Mouse (Mus musculus) heart, embryonic 14.5 days (tissue): ENCODE results near the gene Ncoa3. TPM values are rescaled to one million over a fixed set of nuclear protein-coding genes. Genes with fewer than 3 reads are reported as not detected.
"Not testable (repeated sequence)": the region's sequence is repeated elsewhere in the genome, so short reads cannot be mapped to it uniquely, and the experiment has no call there.

Experiments
- ATAC-seq: fragments of 200-750 bp; cut with Nextera tagmentation; 2 replicates; pipeline ENCODE4 v1.8.0; 2017; ENCODE audit warnings: low read depth, moderate TSS enrichment; ENCODE audit not compliant: insufficient number of reproducible peaks, insufficient read depth, low FRiP score
- H3K27ac ChIP-seq, 2 experiments: fragments of 200-500 bp in 1 of 2; fragments of 300-500 bp in 1 of 2; sonication (generic) in 1 of 2; replicated peaks in 1 of 2; 2 replicates each; pipeline ENCODE4 v1.5.1; 2012 to 2014; ENCODE audit warnings: low read depth in 2 of 2, low read length in 2 of 2, control low read depth in 1 of 2, mild to moderate bottlenecking in 1 of 2, mixed read lengths in 1 of 2; ENCODE audit not compliant: control insufficient read depth in 1 of 2, insufficient read depth in 1 of 2
- H3K27me3 ChIP-seq: fragments of 300-500 bp; sonication (generic); 2 replicates; pipeline ENCODE4 v1.6.1; 2014; ENCODE audit warnings: mild to moderate bottlenecking, low read length, control low read depth; ENCODE audit not compliant: control insufficient read depth, insufficient read depth
- H3K36me3 ChIP-seq: fragments of 300-500 bp; sonication (generic); 2 replicates; pipeline ENCODE4 v1.6.1; 2014; ENCODE audit warnings: mild to moderate bottlenecking, control low read depth, low read length, mixed read lengths; ENCODE audit not compliant: control insufficient read depth, insufficient read depth
- H3K4me1 ChIP-seq, 2 experiments: fragments of 200-500 bp in 1 of 2; fragments of 300-500 bp in 1 of 2; sonication (generic) in 1 of 2; 2 replicates each; pipeline ENCODE4 v1.6.1; 2012 to 2014; ENCODE audit warnings: low read length in 2 of 2, control low read depth in 1 of 2, mixed read lengths in 1 of 2; ENCODE audit not compliant: control insufficient read depth in 2 of 2, insufficient read depth in 2 of 2
- H3K4me2 ChIP-seq: fragments of 300-500 bp; sonication (generic); 2 replicates; pipeline ENCODE4 v1.6.1; 2014; ENCODE audit warnings: mild to moderate bottlenecking, low read length
- H3K4me3 ChIP-seq, 2 experiments: fragments of 200-500 bp in 1 of 2; fragments of 300-500 bp in 1 of 2; sonication (generic) in 1 of 2; 2 replicates each; pipeline ENCODE4 v1.5.1; 2012 to 2014; ENCODE audit warnings: low read length in 2 of 2, mild to moderate bottlenecking in 2 of 2, control low read depth in 1 of 2, low read depth in 1 of 2, moderate library complexity in 1 of 2; ENCODE audit not compliant: control insufficient read depth in 1 of 2, insufficient read depth in 1 of 2
- H3K9ac ChIP-seq: fragments of 300-500 bp; sonication (generic); 2 replicates; pipeline ENCODE4 v1.6.1; 2014; ENCODE audit warnings: mild to moderate bottlenecking, low read length
- H3K9me3 ChIP-seq: fragments of 300-500 bp; sonication (generic); 2 replicates; pipeline ENCODE4 v1.6.1; 2016; ENCODE audit warnings: low read length, control low read depth; ENCODE audit not compliant: control insufficient read depth
- WGBS: fragments of 180-500 bp; shearing (Covaris S2); extraction: QIAGEN DNeasy Blood & Tissue Kit; methylation state at CpG from one replicate; pipeline ENCODE4 v1.1.7; 2014; 5-methylcytosine and 5-hydroxymethylcytosine counted together
- polyA plus RNA-seq: library from polyadenylated mRNA; unstranded; fragments of >200 nt; fragmentation: Nextera tagmentation; extraction: Ambion mirVana; gene quantifications from 2 replicates; pipeline ENCODE4 v1.2.1, GENCODE M21; 2014

Ncoa3 gene
- polyA plus RNA-seq, 1 experiment from 2014 or later = 12.5 TPM

GRCm38 (mm10) chr2:166084111-166084510, 91.7 kb downstream of the Ncoa3 start:
- Histone ChIP-seq H3K36me3 (peaks cover 65% of the 10 kb centered on the region), H3K4me1 (peaks cover 23 to 42% of the 10 kb centered on the region in 2 experiments), H3K4me3 (no peak overlapping the region), H3K9me3 (no peaks in the 10 kb centered on the region), H3K4me2 (no peak overlapping the region), H3K27me3 (no peaks in the 10 kb centered on the region), H3K9ac (no peak overlapping the region), H3K27ac (no peak overlapping the region)
- 87% methylated on average over 7 of the region's 7 CpGs for WGBS
- no peak for ATAC-seq

GRCm38 (mm10) chr2:166084964-166085363, 92.5 kb downstream of the Ncoa3 start:
- not testable (repeated sequence) for H3K9me3 ChIP-seq, ATAC-seq, H3K9ac ChIP-seq, H3K4me2 ChIP-seq, H3K27ac ChIP-seq, H3K27me3 ChIP-seq, H3K4me3 ChIP-seq
- Histone ChIP-seq H3K36me3 (peaks cover 62% of the 10 kb centered on the region), H3K4me1 (peaks cover 19 to 38% of the 10 kb centered on the region in 2 experiments)
- 38% methylated on average over 6 of the region's 6 CpGs for WGBS

DNA sequence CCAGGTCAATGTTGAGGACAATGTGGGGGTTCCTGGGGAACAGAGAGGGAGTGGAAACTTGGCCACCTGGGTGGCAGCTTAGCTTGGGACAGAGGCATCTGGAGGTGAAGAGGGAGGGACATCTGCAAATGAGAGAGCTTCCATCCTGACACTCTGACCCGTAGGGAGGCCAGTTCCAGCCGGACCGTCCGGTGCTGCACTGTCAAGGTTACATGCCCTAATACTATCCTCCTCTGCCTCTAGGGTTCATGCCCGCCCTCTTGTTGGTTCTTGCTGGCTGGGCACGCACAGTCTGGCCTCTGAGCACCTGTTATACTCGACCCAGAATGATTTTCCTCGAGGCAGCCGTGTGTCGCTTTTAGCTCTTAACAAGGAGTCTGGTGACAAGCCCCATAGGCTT, 93.3 kb downstream of the Ncoa3 start:
- 93% methylated on average over 10 of the region's 10 CpGs for WGBS
- no peak overlapping the region for H3K4me3 ChIP-seq
- ATAC-seq = no peak
- peaks cover 64% of the 10 kb centered on the region for H3K36me3 ChIP-seq
- no peaks in the 10 kb centered on the region for H3K27me3 ChIP-seq
- H3K9me3 ChIP-seq = no peaks in the 10 kb centered on the region
- no peak overlapping the region for H3K27ac ChIP-seq
- peaks cover 21 to 39% of the 10 kb centered on the region in 2 experiments for H3K4me1 ChIP-seq
- no peak overlapping the region for H3K9ac ChIP-seq
- H3K4me2 ChIP-seq = no peak overlapping the region

GRCm38 (mm10) chr2:166086457-166087233, 94.2 kb downstream of the Ncoa3 start:
- ATAC-seq = no peak
- Histone ChIP-seq H3K9me3 (no peaks in the 10 kb centered on the region), H3K9ac (no peak overlapping the region), H3K36me3 (peaks cover 73% of the 10 kb centered on the region), H3K27me3 (no peaks in the 10 kb centered on the region), H3K4me2 (no peak overlapping the region), H3K27ac (no peak overlapping the region), H3K4me1 (peaks cover 15 to 32% of the 10 kb centered on the region in 2 experiments), H3K4me3 (no peak overlapping the region)
- 80% methylated on average over 29 of the region's 29 CpGs for WGBS

GRCm38 (mm10) chr2:166088991-166089390, 96.6 kb downstream of the Ncoa3 start:
- no peak for ATAC-seq
- WGBS = 84% methylated on average over 9 of the region's 9 CpGs
- Histone ChIP-seq H3K4me2 (no peak overlapping the region), H3K27ac (no peak overlapping the region), H3K4me3 (no peak overlapping the region), H3K9me3 (no peaks in the 10 kb centered on the region), H3K27me3 (no peaks in the 10 kb centered on the region), H3K9ac (no peak overlapping the region), H3K4me1 (peaks cover 10 to 12% of the 10 kb centered on the region in 2 experiments), H3K36me3 (peaks cover 79% of the 10 kb centered on the region)

- Histone ChIP-seq H3K36me3 (peaks cover 83% of the 10 kb centered on the region), H3K4me1 (peaks cover 10 to 12% of the 10 kb centered on the region in 2 experiments), H3K9me3 (no peaks in the 10 kb centered on the region), H3K27me3 (no peaks in the 10 kb centered on the region), H3K4me3 (no peak overlapping the region), H3K4me2 (no peak overlapping the region), H3K9ac (peak overlapping the region; percentile 30), H3K27ac (peak overlapping the region; percentile 42 to 70)
- WGBS = 21% methylated on average over 7 of the region's 7 CpGs
- ATAC-seq = 0 out of 2 replicates have a peak, but pooled peaks have one; percentile 7
These were observed 97.7 kb downstream of the Ncoa3 start for GRCm38 (mm10) chr2:166090131-166090581.

- Histone ChIP-seq H3K27ac (no peak overlapping the region), H3K9me3 (no peaks in the 10 kb centered on the region), H3K4me3 (no peak overlapping the region), H3K36me3 (peaks cover 73% of the 10 kb centered on the region), H3K4me1 (peaks cover 13 to 23% of the 10 kb centered on the region in 2 experiments), H3K9ac (no peak overlapping the region), H3K4me2 (no peak overlapping the region), H3K27me3 (no peaks in the 10 kb centered on the region)
- ATAC-seq = no peak
These were observed 99.2 kb downstream of the Ncoa3 start for GRCm38 (mm10) chr2:166091599-166091998.
